Mouse (Mus musculus): ENCODE data around the gene Mettl15. TPM values are rescaled to one million over a fixed set of nuclear protein-coding genes. Genes with fewer than 3 reads are reported as not detected.

The Mettl15 gene
- 12.3 and 15.0 TPM in 2 replicates for polyA plus RNA-seq (2015; fragmentation: Nextera tagmentation; extraction: Ambion mirVana)

GRCm38 (mm10) chr2:109280600-109281340 lies at the start of gene Mettl15, which contains the start of gene Kif18a:
Gene Mettl15, minus strand, starts transcription at chr2:109280748.
Gene Kif18a, plus strand, starts transcription at chr2:109280738.

Small RNA genes within 50 kb of the gene (microRNA-seq; reads per million reads assigned to microRNA genes)
- 0 reads per million in 2 experiments for gene Gm24115

Other genes starting within 250 kb of the Mettl15 start
- 3.3 and 3.8 TPM in 2 replicates for gene Kif18a, start within 50 bp of the Mettl15 start, polyA plus RNA-seq (2015; fragmentation: Nextera tagmentation; extraction: Ambion mirVana)

All from skeletal muscle tissue, postnatal 0 days (tissue).